Mouse (Mus musculus) E14TG2a.4 (cell line): ENCODE data around the gene E2f4.

Experiments
- CTCF ChIP-seq: conservative IDR thresholded peaks from 2 replicates; pipeline ENCODE4 v1.5.1; 2014; ENCODE audit warnings: low read length
- NANOG ChIP-seq: IDR thresholded peaks from 2 replicates; pipeline ENCODE4 v1.6.1; 2014; ENCODE audit warnings: borderline replicate concordance, low read length, mixed read lengths
- POU5F1 ChIP-seq: IDR thresholded peaks from 2 replicates; pipeline ENCODE4 v1.6.1; 2014; ENCODE audit warnings: low read length, borderline replicate concordance

GRCm38 (mm10) chr8:105270101-105270915 lies 27.2 kb upstream of the E2f4 start:
- no peak for TF ChIP-seq CTCF
- no peak for TF ChIP-seq NANOG
- no peak for TF ChIP-seq POU5F1
